Mouse (Mus musculus): ENCODE data around the gene Atxn7l2.

The Atxn7l2 gene

DNA sequence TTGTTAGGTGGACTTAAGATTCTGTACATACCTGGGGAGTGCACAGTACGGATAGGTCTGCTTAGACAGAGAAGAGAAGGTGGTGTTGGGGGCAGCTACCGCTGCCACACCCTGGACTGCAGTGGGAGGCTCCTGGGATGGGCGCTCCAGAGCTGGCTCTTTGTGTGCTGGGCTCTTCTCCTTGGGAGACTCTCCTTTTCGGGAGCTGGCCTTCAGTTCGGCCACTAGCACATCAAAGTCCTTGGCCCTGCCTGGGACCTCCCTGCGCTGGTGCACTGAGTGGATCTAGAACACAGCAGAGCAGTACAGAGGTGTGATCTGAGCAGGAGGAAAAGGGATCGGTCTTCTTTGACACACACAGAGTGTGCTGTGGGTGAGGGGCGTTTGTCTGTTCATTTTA lies 5.1 kb downstream of the Atxn7l2 start:
- DNase-seq (ENCODE audit: low read depth): no peak

- no peak for DNase-seq (ENCODE audit: low read depth)
Measured at GRCm38 (mm10) chr3:108204470-108204869, 6.3 kb downstream of the Atxn7l2 start.

GRCm38 (mm10) chr3:108203621-108204325 lies 7.0 kb downstream of the Atxn7l2 start:
- peak; percentile 87 for DNase-seq (ENCODE audit: low read depth)

GRCm38 (mm10) chr3:108203212-108203611 lies 7.5 kb downstream of the Atxn7l2 start:
- DNase-seq (ENCODE audit: low read depth): no peak

DNA sequence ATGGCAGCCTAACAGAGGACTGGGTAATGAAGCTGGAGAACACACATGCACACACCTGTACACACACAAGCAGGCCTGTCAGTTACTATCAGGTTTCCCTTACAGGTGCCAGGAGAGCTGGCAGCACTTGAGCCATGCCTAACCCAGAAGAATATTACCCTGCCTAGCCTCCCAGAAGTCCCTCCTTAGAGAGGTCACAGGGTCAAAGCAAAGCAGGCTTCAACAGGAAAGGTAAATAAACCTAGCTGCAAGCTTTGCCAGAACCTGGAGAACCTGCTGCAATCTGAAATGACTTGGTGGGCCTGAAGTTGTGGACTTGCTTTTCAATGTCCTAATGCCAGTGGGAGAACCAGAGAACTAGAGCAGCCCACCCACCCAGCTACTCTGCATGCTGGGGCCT lies 8.2 kb downstream of the Atxn7l2 start:
- no peak for DNase-seq (ENCODE audit: low read depth)

- peak; percentile 95 for DNase-seq (ENCODE audit: low read depth)
Measured at GRCm38 (mm10) chr3:108200329-108201323, 10.1 kb downstream of the Atxn7l2 start, which contains the start of gene Cyb561d1. Cyb561d1 (minus strand) TSS chr3:108201212.

DNA sequence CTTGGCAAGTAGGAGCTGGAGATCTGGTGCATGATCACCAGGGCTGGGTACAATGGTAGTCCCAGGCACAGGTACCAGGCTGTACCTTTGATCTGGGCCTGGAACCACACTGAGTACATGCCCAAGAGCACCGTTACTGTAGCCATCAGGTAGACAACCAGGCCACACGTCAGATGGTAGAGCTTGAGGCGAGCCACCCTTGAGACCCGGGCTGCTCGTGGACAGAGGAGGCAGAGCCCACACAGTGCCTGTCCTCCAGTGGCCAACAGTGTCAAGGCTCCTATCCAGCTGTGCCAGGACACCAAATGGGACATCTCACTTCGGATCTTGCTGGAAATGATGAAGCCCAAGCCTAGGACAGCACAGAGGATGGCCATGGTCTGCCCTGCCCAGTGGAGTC lies 11.5 kb downstream of the Atxn7l2 start:
- DNase-seq (ENCODE audit: low read depth): no peak

DNA sequence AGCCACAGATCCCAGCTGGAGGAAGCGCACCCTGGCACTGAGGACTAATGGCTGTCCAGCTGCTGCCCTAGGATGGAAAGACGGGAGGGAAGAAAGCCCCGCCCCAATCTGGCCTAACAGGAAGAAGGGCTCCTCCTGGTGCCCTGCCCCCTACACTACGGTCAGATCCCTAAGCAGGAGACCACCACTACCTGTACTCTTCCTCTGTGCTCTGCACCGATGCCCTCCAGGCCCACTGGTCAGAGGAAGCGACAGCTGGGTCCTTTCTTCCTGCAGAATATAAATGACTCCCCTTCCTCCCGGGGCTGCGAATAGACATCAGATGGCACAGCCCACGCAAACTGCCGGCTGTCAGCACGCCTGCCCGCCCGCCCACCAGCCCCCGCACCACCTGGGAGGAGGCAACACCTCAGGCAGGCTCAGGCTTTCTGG lies 13.7 kb downstream of the Atxn7l2 start:
- DNase-seq (ENCODE audit: low read depth): no peak

- no peak for DNase-seq (ENCODE audit: low read depth)
Measured at GRCm38 (mm10) chr3:108195941-108196590, 14.7 kb downstream of the Atxn7l2 start.

DNA sequence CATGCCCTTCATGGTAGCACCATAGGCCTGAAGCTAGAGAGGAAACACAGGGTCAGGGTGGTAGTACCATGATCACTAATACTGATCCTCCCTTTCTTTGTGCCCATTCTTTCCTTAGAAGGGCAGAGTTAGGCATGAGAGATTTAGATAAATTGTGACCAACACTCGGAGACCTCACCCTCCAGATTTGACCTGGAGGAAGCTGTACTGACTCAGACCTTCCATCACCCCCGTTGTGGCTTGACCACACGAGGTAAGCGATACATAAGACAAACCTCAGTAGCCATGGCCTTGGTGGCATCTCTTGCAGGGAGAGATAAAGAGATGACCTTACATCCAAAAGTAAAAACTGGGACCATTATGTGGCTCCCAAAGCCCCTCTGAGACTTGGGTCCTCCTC lies 15.4 kb downstream of the Atxn7l2 start:
- no peak for DNase-seq (ENCODE audit: low read depth)

GRCm38 (mm10) chr3:108193686-108194085 lies 17.0 kb downstream of the Atxn7l2 start:
- no peak for DNase-seq (ENCODE audit: low read depth)

DNA sequence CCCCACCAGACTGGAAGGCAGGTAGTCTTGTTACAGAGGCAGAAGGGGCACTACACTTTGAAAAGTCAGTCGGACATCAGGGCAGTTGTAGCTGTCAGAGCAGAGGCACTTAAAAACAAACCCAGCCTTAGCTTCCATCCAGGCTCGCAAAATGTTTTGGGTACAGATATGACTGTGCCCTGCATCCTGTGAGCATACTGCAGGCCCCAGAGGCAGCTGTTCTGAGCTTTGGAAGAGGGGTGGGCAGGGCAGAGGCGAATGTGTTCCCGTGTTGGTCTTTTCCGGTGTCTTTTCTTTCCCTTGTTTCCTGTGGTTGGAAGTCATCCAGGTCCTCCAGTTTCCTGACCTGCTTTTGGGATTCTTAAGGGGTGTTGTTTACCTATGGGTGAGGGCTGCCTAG lies 20.8 kb downstream of the Atxn7l2 start:
- no peak for DNase-seq (ENCODE audit: low read depth)

- no peak for DNase-seq (ENCODE audit: low read depth)
Measured at GRCm38 (mm10) chr3:108188716-108189490, 21.8 kb downstream of the Atxn7l2 start.

DNA sequence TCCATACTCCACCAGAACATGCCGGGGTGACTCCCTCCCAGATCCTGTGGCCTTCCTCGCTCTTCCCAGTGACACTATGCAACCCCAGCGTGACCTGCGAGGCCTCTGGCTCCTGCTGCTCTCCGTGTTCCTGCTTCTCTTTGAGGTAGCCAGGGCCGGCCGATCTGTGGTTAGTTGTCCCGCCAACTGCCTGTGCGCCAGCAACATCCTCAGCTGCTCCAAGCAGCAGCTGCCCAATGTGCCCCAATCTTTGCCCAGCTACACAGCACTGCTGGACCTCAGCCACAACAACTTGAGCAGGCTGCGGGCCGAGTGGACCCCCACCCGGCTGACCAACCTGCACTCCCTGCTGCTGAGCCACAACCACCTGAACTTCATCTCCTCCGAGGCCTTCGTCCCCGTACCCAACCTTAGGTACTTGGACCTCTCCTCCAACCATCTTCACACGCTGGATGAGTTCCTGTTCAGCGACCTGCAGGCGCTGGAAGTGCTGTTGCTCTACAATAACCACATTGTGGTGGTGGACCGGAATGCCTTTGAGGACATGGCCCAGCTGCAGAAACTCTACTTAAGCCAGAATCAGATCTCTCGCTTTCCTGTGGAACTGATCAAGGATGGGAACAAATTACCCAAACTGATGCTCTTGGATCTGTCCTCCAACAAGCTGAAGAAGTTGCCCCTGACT lies 23.5 kb downstream of the Atxn7l2 start:
- DNase-seq (ENCODE audit: low read depth): no peak

DNA sequence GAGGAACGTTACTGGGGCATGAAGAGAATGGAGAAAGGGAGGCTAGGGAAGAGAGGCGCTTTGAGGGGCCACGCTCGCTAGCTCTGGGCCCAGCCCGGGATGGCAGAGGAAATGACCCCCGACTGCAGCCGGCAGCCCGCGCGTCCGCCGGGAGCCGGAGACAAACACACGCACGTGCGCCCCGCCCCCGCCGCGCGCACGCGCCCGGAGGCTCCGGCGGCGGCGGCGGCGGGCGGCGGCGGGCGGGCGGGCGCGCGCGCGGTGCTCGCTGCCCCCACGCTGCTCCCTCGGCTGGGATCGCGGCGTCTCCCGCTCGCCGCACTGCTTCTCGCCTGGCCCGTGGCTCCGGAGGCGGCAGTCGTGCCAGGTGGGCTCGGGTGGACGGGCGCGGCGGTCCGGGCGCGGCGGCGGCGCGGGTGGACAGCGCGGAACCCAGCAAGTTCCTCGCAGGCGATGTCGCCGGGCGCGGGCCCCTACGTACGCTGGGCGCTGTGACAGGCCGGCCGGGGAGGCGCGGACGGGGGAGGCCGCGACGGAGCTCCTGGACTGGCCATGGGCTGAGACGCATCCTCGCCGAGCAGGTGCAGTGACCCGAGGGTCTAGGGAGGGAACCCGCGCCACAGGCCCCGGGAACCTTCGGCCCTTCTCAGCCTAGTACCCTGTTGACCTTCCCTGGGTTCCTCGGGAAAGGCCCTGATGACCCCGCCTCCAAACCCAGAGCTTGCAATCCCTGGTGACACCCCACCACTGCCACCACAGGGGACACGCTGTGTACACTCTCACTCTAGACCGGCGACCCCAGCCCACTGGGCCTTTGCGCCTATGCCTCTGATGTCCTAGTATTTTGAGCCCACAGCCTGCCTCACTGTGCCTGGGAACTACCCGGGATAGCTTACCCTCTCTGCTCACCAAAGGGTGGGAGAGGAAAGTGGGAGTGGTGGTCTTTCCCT lies 24.4 kb downstream of the Atxn7l2 start, which contains the start of gene Amigo1:
Gene Amigo1 (plus strand): TSS at position 238 of the 950 bp plus-strand sequence.
- peak; percentile 68 for DNase-seq (ENCODE audit: low read depth)

DNA sequence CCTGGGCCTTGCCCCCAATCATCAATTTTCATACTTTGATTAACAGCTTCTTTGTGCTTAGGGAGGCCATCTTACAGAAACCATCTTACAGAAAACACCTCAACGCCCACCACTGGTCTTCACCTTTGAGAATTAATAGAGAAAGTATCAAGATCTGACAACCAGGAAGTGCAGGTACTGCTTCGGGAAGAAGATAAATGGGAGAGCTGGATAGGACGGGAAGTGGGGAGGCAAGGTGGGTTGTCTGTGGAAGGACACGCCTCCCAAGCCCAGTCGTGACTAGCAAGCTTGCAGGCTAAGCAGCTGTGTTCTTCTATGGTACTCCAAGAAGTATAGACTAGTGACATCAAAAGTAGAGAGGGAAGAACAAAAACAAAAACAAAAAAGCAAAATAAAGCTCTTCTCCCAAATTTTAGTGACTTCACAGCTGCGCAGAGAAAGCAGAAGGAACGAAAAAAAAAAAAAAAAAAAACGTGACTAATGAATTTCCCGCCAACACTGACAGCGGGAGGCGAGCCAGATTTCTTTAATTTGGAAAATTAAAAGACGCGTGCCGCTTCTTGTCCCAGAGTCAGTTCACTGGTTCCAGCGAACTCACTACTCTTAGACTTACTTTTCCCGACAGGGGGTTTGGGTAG lies 25.2 kb downstream of the Atxn7l2 start:
- peak; percentile 40 for DNase-seq (ENCODE audit: low read depth)

GRCm38 (mm10) chr3:108184742-108185141 lies 26.0 kb downstream of the Atxn7l2 start:
- no peak for DNase-seq (ENCODE audit: low read depth)

- DNase-seq (ENCODE audit: low read depth): no peak
Measured at GRCm38 (mm10) chr3:108180514-108180913, 30.2 kb downstream of the Atxn7l2 start.
